Mouse (Mus musculus): Measurements from ENCODE around the gene Ppp2r5b.

Ppp2r5b gene

DNA sequence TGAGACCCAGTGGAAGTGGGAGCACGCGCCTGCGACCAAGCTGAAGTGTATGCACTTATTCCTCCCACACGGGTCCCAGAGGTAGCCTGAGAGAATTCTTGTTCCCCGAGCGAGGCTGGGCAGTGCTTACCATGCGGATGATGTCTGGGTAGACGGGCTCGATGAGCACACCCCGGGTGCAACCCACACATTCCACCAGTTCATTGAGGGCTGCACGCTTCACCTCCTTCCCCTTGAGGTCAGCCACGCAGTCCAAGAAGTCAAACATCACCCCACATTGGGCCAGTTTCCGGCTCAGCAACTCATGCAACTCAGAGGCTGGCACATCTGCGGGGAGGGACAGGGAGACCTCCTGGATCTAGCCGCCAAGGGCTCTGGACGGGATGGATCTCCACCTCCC is 2.0 kb downstream of the Ppp2r5b start:
- DNase-seq: no peak

DNA sequence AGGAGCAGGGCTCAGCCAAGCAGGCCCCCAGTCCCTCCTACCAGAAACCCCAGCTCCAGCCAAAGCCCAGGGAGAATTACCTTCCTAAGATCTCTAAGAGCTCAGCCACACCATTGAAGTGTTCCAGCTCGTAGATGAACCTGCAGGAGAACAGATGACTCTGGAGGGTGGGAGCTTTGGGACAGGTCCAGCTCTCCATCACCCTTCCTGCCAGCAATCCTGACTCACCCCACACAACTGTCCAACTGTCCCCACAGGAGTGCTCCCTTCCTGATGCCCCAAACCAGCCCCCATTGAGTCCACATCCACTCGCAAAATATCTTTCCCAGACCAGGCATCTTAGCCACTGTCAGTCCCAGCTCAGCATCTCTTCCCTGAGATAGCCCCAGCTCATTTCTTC is 4.6 kb downstream of the Ppp2r5b start:
- no peak for DNase-seq

DNA sequence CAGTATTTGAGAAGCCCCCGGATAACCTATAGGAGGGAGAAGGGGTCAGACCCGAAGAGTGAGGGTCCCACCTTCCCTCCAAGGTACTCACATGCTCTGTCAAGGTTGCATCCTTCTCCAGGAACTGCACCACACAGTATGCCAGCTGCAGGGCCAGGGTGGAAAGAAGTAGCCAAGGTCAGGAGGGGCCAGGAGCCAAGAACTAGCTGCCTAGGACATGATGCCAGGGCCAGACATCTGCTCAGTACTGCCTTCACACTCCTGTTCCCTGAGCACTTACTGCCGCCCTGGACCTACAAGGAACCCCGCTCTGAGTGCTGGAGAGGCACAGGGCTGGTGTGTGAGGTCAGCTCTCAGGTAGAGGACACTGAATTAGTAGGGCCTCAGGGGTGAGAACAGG is 5.3 kb downstream of the Ppp2r5b start:
- DNase-seq: no peak

DNA sequence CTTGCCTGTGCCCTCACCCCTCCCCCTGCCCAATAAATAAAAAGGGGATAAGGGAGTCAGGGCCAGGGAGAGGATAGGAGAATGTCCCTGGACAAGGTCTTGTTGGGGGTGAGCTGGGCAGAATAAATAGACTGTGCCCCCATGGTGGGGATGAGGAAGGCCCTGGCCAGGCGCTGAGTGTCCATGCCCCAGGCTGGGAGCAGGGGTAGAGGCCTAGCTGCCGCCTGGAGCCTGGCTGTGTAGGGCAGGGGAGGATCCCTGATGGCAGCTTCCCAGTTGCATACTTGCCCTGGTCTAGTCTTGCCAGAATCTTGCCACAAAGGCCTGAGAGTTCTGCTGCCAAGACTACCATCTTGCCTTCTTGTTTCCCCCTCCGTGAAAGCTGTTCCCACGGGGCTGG is 7.8 kb downstream of the Ppp2r5b start:
- no peak for DNase-seq

DNA sequence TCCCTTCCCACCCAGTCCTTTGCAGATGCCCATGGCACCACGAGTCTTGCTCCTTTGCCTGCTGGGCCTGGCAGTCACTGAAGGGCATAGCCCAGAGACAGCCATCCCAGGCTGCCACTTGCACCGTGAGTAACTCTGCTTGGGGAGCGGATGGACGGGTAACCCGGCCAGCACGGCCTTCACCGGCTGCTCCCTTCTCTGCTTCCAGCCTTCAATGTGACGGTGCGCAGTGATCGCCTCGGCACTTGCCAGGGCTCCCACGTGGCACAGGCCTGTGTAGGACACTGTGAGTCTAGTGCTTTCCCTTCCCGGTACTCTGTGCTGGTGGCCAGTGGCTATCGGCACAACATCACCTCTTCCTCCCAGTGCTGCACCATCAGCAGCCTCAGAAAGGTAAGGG is 8.9 kb downstream of the Ppp2r5b start:
- no peak for DNase-seq

DNA sequence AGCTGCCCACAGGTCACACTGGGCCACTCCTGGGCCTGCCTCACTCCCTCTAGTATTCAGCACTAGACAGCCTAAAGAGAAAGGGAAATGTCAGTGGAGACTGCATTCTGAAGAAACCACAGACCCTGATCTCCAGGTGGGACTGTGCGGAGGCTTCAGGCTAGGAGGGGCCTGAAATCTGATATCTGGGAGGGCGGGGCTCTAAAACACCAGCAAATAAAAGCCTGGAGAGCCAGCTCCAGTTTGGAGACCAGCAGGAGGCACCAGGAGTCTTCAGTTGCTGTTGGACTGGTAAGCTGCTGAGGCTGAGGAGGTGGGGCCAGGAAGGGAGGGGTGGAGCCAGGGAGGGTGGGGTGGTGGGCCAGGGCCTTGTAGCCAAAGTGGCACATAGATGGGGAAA is 9.5 kb downstream of the Ppp2r5b start, which contains the start of gene Gpha2:
Gene Gpha2, plus strand, starts transcription at position 246 of the 400 bp plus-strand sequence.
- DNase-seq: no peak

DNA sequence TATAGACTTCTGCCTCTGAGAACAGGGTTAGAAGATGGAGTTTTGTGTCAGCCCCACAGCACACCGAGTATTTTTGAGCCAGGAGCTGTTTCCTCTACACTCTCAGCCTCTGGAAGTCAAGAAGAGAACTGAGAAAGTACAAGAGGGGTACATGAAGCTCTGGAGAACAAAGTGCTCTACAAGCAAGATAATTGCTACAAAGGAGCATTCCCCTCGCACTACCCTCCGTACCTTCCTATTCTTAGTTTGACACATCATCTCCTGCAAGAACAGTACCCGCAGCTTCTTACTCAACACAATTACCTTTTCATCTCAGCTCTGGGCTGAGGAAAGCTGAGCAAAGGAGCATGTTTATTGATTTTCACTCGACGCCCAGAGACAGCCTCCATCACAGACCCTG is 17.1 kb downstream of the Ppp2r5b start:
- no peak for DNase-seq

DNA sequence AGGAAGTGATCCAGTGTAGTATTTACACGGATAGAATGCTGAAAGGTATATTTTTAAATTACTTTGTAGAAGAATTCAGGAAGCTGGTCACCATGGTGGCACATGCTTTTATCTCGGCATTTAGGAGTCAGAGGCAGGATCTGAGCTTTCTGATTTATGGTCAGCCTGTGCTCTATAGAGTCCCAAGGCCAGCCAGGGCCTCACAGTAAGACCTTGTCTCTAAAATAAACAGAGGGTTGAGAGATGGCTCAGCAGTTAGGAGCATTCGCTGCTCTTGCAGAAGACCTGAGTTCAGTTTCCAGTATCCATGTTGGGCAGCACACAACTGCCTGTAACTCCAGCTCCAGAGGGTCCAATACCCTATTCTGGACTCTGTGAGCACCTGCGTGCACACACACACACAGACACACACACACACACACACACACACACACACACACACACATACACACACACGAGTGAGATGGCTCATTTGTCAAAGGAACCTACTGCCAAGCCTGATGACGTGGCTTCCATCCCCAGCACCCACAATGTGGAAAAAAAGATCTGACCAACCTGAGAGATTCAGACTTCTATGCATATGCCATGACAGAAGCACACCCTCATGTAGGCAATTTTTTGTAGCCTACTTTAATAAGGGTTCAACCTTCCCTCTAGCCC is 19.5 kb downstream of the Ppp2r5b start:
- no peak for DNase-seq

DNA sequence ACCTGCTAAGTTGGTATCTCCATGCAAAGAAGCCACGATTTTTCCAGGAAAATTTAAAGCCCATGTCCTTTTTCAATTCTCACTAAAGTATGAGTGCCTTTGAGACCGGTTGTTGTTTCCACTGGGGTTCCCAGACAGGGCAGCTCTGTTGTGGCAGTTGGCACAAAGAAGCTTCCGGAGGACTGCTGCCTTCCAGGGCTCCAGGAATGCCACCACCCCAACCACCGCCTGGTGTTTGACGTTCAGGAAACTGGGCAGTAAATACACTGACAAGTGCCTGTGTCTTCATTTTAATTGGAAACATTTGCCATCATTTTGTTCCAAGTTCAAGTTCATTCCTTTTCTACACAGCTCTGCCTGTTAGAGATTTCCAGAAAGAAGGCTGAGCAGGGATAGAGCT is 29.0 kb downstream of the Ppp2r5b start:
- DNase-seq: no peak

DNA sequence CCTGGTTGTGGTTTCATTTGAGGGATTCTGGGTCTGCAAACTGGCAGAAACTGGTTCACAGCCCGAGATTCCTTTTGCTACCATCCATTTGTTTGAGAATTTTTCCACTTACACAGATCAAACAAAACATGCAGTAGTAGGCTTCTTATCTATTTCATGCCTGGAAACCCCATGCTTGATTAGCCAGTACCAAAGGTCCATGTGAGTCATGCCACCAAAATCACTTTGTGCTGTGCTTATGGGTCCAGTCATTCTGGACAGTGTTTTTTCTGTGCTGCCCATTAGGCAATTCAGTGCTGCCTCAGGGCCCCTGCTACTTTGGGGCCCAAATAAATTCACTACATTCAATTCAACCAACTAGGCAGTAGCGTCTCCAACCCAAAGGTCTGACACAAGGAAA is 31.4 kb downstream of the Ppp2r5b start:
- DNase-seq: no peak

DNA sequence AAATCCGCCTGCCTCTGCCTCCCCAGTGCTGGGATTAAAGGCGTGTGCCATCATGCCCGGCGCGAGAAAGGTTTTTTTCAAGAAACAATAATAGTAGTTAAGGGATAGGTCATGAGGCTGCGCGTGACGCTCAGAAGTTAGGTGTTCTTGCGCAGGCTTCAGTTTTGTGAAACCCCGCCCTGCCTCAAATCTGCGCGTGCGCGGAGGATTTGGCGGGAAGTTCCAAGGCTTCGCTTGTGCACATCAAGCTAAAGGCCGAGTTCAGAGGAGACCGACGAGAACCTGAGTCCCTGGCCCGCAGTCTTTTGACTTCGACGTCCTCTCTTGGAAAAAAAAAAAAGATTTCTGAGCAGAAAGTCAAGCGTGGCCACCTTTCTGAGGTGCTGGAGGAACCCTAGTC is 51.5 kb downstream of the Ppp2r5b start, which contains the start of gene Majin:
Gene Majin, plus strand, starts transcription at position 258 of the 400 bp plus-strand sequence.
- no peak for DNase-seq

DNA sequence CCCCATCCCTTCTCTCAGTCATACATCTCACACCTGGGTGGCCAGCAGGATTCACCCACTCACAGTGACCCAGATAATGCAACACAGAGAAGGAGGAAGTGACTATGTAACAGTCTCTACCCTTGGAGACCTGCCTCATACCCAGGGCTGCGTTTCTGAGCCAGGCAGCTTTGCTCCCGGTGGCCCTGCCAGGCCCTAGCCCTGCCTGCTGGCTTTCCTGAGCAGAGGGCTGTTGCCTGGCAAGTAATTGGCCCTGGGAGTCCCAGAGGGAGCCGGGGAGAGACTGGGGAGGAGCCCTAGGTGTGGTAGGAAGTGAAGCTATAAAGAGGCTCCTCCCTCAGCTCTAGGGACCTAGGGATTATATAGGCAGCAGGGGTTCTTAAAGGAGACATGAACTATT is 53.1 kb downstream of the Ppp2r5b start:
- no peak for DNase-seq

DNA sequence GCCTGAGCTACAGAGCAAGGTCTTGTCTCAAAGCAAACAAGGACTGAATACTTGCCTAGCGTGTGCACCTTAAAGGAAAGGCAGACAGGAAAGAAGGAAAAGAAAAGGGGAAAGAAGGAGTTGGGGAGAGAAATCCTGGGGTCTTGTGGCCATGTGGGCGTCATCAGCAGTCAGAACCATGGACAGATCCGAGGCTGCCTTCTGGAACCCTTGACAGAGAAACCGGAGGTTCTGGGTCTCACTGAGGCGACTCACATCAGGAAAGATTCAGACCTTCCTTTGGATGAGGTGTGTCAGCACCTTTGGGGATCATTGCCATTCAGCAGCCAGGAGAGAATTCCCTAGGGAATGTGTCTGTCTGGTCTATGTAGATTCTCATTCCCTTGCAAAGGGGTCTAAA is 54.0 kb downstream of the Ppp2r5b start:
- DNase-seq: no peak

DNA sequence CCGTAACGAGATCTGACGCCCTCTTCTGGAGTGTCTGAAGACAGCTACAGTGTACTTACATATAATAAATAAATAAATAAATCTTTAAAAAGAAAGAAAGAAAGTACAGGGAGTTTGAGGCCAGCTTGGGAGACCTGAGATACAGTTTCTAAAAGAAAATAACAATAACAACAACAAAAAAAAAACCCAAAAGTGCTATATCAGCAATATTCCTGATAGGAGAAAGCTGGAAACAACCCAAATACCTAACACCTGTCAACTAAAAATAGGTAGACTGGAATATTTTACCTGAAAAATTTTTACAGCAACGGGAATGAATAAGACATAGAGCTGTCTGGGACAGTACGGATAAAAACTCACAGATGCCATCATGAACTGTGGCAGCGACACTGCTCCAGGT is 56.9 kb downstream of the Ppp2r5b start:
- no peak for DNase-seq

All from right cerebral cortex, postnatal 4 days (tissue).